Mouse (Mus musculus) cortical plate, adult 2 months (tissue): ENCODE results near the gene Rb1. TPM values are rescaled to one million over a fixed set of nuclear protein-coding genes. Genes with fewer than 3 reads are reported as not detected.

Experiments used
- H3K27ac ChIP-seq: fragments of 200-500 bp; 2 replicates; pipeline ENCODE4 v1.5.1; 2012; ENCODE audit warnings: low read length, control low read depth, inconsistent platforms; ENCODE audit not compliant: insufficient read depth
- H3K4me1 ChIP-seq: fragments of 200-500 bp; 2 replicates; pipeline ENCODE4 v1.6.1; 2011; ENCODE audit warnings: low read length; ENCODE audit not compliant: control insufficient read depth, insufficient read depth
- H3K4me3 ChIP-seq: fragments of 200-500 bp; 2 replicates; pipeline ENCODE4 v1.5.1; 2011; ENCODE audit warnings: mild to moderate bottlenecking, low read length, control low read depth; ENCODE audit not compliant: insufficient read depth
- CTCF ChIP-seq: fragments of 200-500 bp; IDR thresholded peaks from 2 replicates; pipeline ENCODE4 v1.5.1; 2011; ENCODE audit warnings: mild to moderate bottlenecking, control low read depth, low read length; ENCODE audit not compliant: insufficient read depth; ENCODE audit errors: extremely low read depth
- POLR2A ChIP-seq: fragments of 200-500 bp; IDR thresholded peaks from 2 replicates; pipeline ENCODE4 v1.6.1; 2011; ENCODE audit warnings: mild to moderate bottlenecking, low read length, control low read depth; ENCODE audit not compliant: insufficient read depth; ENCODE audit errors: extremely low read depth
- polyA plus RNA-seq: library from polyadenylated mRNA; depleted of rRNA; stranded (reverse); fragments of >200 nt; gene quantifications from 2 replicates; pipeline ENCODE4 v1.2.3, GENCODE M21; 2012

The Rb1 gene
- polyA plus RNA-seq, 1 experiment = 19.8 TPM

DNA sequence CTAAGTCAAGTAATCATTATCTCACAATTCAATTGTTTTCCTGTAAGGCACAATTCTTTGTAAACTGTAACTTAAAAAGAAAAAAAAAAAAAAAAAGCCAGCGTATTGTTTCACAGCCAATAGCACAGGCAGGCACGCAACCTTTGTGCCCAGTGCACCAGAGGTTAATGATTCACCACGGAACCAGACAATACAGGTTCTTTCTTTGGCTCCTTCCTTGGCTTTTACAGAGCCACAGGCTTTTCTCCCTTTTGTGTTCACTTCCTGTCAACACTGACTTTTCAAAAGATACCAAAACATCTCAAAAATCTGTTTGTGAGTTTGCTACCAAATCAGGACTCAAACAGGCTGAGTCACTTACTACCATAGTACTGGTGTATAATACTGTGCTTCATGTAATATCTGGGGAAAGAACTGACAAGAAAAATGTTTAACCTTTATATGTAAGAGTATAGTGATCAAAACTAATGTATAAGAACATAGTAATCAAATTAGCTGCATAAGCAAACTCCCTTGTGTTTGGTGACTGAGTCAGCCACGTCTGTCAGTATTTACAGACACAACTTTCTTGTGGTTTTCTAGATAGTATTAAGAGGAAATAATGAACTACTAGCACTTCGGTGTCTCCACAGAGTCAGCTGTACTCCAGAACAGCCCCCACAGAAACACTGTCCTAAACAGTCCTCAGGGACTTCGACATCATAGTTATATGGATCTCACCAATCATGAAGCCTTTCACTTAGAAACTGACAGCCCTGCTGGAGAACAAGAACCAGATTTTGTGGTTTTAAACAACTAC is 72.0 kb downstream of the Rb1 start:
- Histone ChIP-seq H3K4me1 (no peaks in the 10 kb centered on the region; the same call in 1 of the 2 replicates), H3K4me3 (no peak overlapping the region), H3K27ac (no peak overlapping the region)
- TF ChIP-seq POLR2A = no peak
- TF ChIP-seq CTCF = no peak

DNA sequence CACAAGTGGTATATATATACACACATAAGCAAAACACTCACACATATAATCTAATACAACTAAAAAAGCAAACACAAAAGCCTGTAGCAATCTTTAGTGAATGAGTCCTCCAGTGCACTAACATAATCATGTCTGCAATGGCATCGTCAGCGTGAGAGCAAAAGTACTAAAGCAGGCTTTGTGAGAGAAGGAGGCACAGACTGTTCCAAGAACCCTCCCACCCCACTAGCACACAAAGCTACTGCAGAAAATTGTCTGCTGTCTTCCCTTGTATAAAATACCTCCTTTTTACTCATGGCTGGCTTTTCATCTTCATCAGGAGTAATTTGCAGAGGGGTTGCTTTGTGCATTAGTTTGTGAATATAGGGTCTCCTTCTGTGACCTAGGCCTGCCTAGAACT is 73.3 kb downstream of the Rb1 start:
- Histone ChIP-seq H3K4me3 (no peak overlapping the region), H3K4me1 (no peaks in the 10 kb centered on the region; the same call in 1 of the 2 replicates), H3K27ac (no peak overlapping the region)
- TF ChIP-seq POLR2A (no peak), CTCF (no peak)

DNA sequence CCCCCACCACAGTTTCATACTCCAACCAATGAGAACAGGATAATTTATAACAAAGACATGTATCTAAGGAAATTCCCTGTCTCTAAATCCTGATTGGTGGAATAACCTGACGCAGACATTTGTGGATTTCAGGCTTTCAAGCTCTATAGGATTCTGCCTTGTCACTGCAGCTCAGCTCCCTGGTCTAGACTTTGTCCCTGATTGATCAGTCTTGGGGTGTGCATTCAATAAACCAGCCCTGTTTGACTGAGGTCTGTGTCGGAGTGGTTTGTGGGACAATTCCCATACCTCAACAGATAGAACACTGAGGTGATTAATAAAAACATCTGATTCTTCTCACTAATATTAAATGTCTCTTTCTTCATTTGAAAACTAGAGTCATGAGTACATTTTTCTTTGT is 75.6 kb downstream of the Rb1 start:
- Histone ChIP-seq H3K4me1 (no peaks in the 10 kb centered on the region; the same call in 1 of the 2 replicates), H3K27ac (no peak overlapping the region), H3K4me3 (no peak overlapping the region)
- no peak for TF ChIP-seq POLR2A
- TF ChIP-seq CTCF = no peak

DNA sequence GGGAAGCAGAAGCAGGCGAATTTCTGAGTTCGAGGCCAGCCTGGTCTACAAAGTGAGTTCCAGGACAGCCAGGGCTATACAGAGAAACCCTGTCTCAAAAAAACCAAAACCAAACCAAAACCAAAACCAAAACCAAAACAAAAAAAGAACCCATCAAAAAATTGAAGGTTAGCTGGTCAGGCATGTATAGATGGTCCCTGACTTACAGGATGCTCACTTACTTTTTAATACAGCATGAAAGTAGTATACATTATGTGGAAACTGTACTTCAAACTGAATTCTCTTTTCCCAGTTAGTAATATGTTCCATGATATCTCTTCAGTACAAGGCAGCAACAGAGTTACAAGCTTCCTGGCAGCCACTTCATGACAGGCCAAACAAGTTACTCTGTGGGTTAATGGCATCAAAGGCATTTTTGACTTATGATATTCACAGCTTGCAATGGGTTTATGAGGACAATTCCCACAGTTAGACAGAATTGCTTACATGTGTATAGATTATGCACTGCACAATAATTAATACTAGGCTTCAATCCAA is 81.5 kb downstream of the Rb1 start:
- no peak overlapping the region for H3K27ac ChIP-seq
- TF ChIP-seq CTCF (no peak), POLR2A (no peak)
- H3K4me1 ChIP-seq = no peaks in the 10 kb centered on the region
- H3K4me3 ChIP-seq = no peak overlapping the region

DNA sequence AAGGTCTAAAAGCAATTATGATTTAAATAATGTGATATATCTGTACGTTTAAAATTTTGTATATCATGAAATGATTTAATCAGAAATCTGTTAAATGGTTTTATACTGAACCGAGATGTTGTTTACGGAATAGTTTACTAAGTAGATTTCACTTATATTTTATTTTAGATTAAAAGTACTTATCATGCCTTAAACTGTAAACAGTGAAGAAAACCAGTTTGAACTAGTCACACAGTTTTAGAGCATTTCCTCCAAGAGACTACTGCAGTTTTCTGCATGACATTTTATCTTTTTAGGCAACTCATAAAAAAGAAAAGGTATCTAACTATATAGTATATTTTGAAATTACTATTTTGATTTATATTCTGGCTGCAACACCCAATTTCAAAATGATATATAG is 85.8 kb downstream of the Rb1 start:
- H3K4me3 ChIP-seq = no peak overlapping the region; the same call in 1 of the 2 replicates
- TF ChIP-seq CTCF (no peak), POLR2A (no peak)
- no peaks in the 10 kb centered on the region for H3K4me1 ChIP-seq
- no peak overlapping the region for H3K27ac ChIP-seq

DNA sequence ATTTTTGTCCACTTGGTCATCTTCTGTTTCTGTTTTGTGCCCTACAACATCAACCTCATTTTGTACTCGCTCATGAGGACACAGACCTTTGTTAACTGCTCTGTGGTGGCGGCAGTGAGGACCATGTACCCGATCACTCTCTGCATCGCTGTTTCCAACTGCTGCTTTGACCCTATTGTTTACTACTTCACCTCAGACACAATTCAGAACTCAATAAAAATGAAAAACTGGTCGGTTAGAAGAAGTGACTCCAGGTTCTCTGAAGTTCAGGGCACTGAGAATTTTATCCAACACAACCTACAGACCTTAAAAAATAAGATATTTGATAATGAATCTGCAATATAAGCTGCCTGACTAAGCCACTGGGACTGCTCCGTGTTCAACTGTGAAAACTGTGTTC is 86.3 kb downstream of the Rb1 start:
- H3K27ac ChIP-seq = peak overlapping the region; percentile 51; the same call in 1 of the 2 replicates
- TF ChIP-seq CTCF (no peak), POLR2A (no peak)
- H3K4me3 ChIP-seq = peak overlapping the region; percentile 43

DNA sequence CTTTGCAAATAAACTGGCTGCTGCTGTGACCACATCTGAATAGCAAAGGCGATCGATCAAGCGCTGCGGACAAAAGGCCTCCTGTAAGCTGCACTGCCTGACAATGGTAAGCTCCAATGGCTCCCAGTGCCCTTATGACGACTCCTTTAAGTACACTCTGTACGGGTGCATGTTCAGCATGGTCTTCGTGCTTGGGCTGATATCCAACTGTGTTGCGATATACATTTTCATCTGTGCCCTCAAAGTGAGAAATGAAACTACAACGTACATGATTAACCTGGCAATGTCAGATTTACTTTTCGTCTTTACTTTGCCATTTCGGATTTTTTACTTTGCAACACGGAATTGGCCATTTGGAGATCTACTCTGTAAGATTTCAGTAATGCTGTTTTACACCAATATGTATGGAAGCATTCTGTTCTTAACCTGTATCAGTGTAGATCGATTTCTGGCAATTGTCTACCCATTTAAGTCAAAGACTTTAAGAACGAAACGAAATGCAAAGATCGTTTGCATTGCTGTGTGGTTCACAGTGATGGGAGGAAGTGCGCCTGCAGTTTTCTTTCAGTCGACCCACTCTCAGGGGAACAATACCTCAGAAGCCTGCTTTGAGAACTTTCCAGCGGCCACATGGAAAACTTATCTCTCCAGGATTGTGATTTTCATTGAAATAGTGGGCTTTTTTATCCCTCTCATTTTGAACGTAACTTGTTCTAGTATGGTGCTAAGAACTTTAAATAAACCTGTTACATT is 86.9 kb downstream of the Rb1 start:
- Histone ChIP-seq H3K4me1 (no peaks in the 10 kb centered on the region), H3K4me3 (peak overlapping the region; percentile 43), H3K27ac (peak overlapping the region; percentile 51; the same call in 1 of the 2 replicates)
- TF ChIP-seq CTCF (no peak), POLR2A (no peak)

More for the DNA sequence above, 86.3 kb downstream of the Rb1 start:
- H3K4me1 ChIP-seq = no peaks in the 10 kb centered on the region

DNA sequence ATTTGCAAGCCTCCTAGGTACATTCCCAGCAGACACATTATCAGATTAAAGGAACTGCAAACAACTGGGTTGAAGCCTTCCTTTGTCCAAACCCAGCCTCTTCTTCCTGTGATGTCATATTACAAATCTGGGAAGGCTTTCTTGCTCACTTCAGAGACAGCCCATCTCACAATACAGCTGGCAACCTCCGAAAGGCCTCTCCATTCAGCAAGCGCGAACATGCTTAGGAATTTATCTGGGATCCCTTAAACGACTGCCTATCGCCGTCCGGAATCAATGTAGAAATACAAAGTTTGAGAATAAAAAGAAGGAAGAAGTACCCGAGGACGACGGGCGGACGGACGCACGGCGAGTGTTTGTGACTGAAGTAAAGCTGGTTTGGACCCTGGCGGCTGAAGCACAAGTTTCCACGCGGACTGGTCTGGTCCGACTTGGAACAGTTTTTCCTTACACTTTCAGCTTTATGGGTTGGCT is 87.7 kb downstream of the Rb1 start, which contains the start of gene Lpar6:
Gene Lpar6 (plus strand): TSS at position 48 of the 474 bp plus-strand sequence.
- peak within 1 kb of the TSS; percentile 43 for H3K4me3 ChIP-seq
- H3K27ac ChIP-seq = peak within 1 kb of the TSS; percentile 27; the same call in 1 of the 2 replicates
- no peaks in the 10 kb centered on the region for H3K4me1 ChIP-seq
- no peak for TF ChIP-seq CTCF
- peak; percentile 63; the same call in 1 of the 2 replicates for TF ChIP-seq POLR2A

DNA sequence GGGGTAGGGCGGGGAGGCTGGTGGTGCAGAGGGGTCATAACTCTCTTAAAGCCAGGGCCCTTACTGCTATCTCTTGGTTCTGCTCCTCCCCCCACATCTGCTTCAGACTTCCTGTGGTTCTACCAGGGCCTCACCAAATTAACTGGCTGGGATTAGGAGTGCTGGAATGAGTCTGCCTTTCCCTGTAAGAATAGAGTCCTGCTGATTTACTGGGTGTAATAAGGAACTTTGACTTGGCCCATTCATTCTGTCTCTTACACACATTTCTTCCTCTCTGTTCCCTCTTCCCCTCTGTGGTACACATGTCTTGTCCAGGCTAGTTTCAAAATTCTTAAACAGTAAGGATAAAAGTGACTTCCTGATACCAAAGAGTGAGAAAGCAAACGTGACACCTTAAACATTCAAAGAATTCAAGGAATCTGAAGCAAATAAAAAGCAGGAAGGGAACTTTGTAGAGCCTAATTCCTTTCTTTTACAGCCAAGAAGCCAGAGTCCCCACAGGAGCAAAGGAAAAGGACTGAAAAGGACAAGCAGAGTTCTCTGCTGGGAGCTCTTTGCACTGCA is 91.1 kb downstream of the Rb1 start:
- Histone ChIP-seq H3K4me3 (no peak overlapping the region), H3K4me1 (no peaks in the 10 kb centered on the region), H3K27ac (peak overlapping the region; percentile 47; the same call in 1 of the 2 replicates)
- TF ChIP-seq CTCF (no peak), POLR2A (no peak)
